Mouse (Mus musculus): ENCODE measurements around the gene Shb. TPM values are rescaled to one million over a fixed set of nuclear protein-coding genes. Genes with fewer than 3 reads are reported as not detected.
"Not testable (repeated sequence)": the region's sequence is repeated elsewhere in the genome, so short reads cannot be mapped to it uniquely, and the experiment has no call there.

Shb gene
- polyA plus RNA-seq, 1 experiment from 2014 or later = 13.6 TPM

GRCm38 (mm10) chr4:45392572-45392971 is 139.7 kb downstream of the Shb start:
- Histone ChIP-seq H3K9me3 (no peaks in the 10 kb centered on the region), H3K9ac (no peak overlapping the region), H3K4me3 (replicated peaks) (no peak overlapping the region), H3K36me3 (replicated peaks) (peaks cover 10% of the 10 kb centered on the region), H3K4me2 (no peak overlapping the region), H3K27ac (no peak overlapping the region), H3K27me3 (no peaks in the 10 kb centered on the region), H3K4me1 (no peaks in the 10 kb centered on the region)
- no peak for ATAC-seq (ENCODE audit: low FRiP score)
- 84% methylated on average over 11 of the region's 11 CpGs for WGBS

- peaks cover 3% of the 10 kb centered on the region; the same call in 1 of the 2 replicates for H3K9me3 ChIP-seq
- H3K4me1 ChIP-seq = no peaks in the 10 kb centered on the region
- H3K4me2 ChIP-seq = no peak overlapping the region
- H3K27ac ChIP-seq = no peak overlapping the region
- ATAC-seq (ENCODE audit: low FRiP score) = no peak
- H3K27me3 ChIP-seq = no peaks in the 10 kb centered on the region
- no peak overlapping the region for H3K4me3 ChIP-seq (replicated peaks)
- no peak overlapping the region for H3K9ac ChIP-seq
- WGBS = 68% methylated on average over 4 of the region's 4 CpGs
- H3K36me3 ChIP-seq (replicated peaks) = peaks cover 6% of the 10 kb centered on the region
Observed at GRCm38 (mm10) chr4:45392099-45392498, 140.2 kb downstream of the Shb start.

GRCm38 (mm10) chr4:45387296-45387695 is 145.0 kb downstream of the Shb start:
- WGBS = 94% methylated on average over 5 of the region's 5 CpGs
- H3K36me3 ChIP-seq (replicated peaks); H3K4me2 ChIP-seq; ATAC-seq (ENCODE audit: low FRiP score); H3K4me1 ChIP-seq; H3K27ac ChIP-seq; H3K9ac ChIP-seq; H3K9me3 ChIP-seq; H3K4me3 ChIP-seq (replicated peaks); H3K27me3 ChIP-seq: not testable (repeated sequence)

- not testable (repeated sequence) for H3K36me3 ChIP-seq (replicated peaks); H3K27me3 ChIP-seq; H3K9me3 ChIP-seq; H3K4me3 ChIP-seq (replicated peaks); H3K27ac ChIP-seq; ATAC-seq (ENCODE audit: low FRiP score); H3K4me2 ChIP-seq; H3K4me1 ChIP-seq; H3K9ac ChIP-seq
- WGBS = 87% methylated on average over 2 of the region's 2 CpGs
Observed at GRCm38 (mm10) chr4:45382133-45382532, 150.1 kb downstream of the Shb start.

DNA sequence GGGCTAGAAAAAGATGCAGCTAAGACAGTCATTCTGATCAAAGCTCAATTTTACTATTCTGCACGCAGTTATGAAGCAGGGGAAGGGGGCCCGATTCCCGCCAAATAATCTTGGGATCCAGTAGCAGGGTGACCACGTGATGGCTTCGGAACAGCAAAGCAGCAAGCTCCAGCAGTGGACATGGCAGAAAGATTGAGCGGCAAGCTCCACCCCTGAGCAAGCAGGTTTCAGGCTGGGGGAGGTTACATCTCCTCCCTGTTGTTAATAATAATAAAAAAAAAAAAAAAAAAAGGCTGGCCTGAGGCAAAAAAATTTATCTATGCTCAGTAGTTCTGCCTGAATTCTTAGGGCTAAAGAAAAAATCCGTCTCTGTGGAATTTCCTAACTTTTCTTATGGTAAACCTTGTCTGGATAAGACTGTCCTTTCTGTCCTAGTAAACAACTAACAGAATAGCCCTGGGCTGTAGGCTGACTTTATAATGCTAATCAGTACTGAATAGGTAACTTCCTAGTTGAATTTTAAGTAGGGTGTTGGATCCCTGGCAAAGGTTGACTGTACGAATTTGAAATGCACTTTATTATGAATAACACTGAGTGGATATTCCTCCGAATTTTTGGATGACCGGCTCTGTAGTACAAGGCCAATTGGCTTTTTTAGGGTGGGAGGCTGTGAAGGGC is 151.2 kb downstream of the Shb start:
- H3K36me3 ChIP-seq (replicated peaks); ATAC-seq (ENCODE audit: low FRiP score); H3K9ac ChIP-seq; H3K27ac ChIP-seq; H3K27me3 ChIP-seq; H3K4me2 ChIP-seq; H3K4me3 ChIP-seq (replicated peaks); H3K4me1 ChIP-seq; H3K9me3 ChIP-seq: not testable (repeated sequence)
- 86% methylated on average over 10 of the region's 10 CpGs for WGBS

- Histone ChIP-seq H3K9me3 (no peaks in the 10 kb centered on the region), H3K4me3 (replicated peaks) (no peak overlapping the region), H3K4me1 (no peaks in the 10 kb centered on the region), H3K9ac (no peak overlapping the region), H3K27me3 (no peaks in the 10 kb centered on the region), H3K4me2 (no peak overlapping the region), H3K27ac (no peak overlapping the region), H3K36me3 (replicated peaks) (peaks cover 42% of the 10 kb centered on the region)
- WGBS = 92% methylated on average over 4 of the region's 4 CpGs
- ATAC-seq (ENCODE audit: low FRiP score) = no peak
Observed at GRCm38 (mm10) chr4:45376573-45376972, 155.7 kb downstream of the Shb start.

GRCm38 (mm10) chr4:45374879-45375278 is 157.4 kb downstream of the Shb start:
- no peak overlapping the region for H3K4me3 ChIP-seq (replicated peaks)
- no peak overlapping the region for H3K9ac ChIP-seq
- ATAC-seq (ENCODE audit: low FRiP score) = no peak
- no peak overlapping the region for H3K27ac ChIP-seq
- no peaks in the 10 kb centered on the region for H3K27me3 ChIP-seq
- 93% methylated on average over 5 of the region's 5 CpGs for WGBS
- no peaks in the 10 kb centered on the region for H3K9me3 ChIP-seq
- no peaks in the 10 kb centered on the region for H3K4me1 ChIP-seq
- H3K4me2 ChIP-seq = no peak overlapping the region
- peaks cover 55% of the 10 kb centered on the region for H3K36me3 ChIP-seq (replicated peaks)

Small RNA genes within 50 kb of the gene (microRNA-seq; reads per million reads assigned to microRNA genes)
- gene Gm22518 = not detected
- gene Gm25692 = not detected

Other genes with a start within 250 kb of the Shb start
- gene Trmt10b, start 235.3 kb downstream of the Shb start, polyA plus RNA-seq (2016; fragmentation: Nextera tagmentation; extraction: Ambion mirVana) = 16.2 TPM in 2 replicates
- gene Dcaf10, start 190.4 kb downstream of the Shb start, polyA plus RNA-seq (2016; fragmentation: Nextera tagmentation; extraction: Ambion mirVana) = 12.1 and 14.5 TPM in 2 replicates
- gene Exosc3, start 189.7 kb downstream of the Shb start, polyA plus RNA-seq (2016; fragmentation: Nextera tagmentation; extraction: Ambion mirVana) = 86.9 and 92.0 TPM in 2 replicates
- 86.8 and 89.7 TPM in 2 replicates for gene Slc25a51, start 123.7 kb downstream of the Shb start, polyA plus RNA-seq (2016; fragmentation: Nextera tagmentation; extraction: Ambion mirVana)